Mouse (Mus musculus) forebrain, postnatal 0 days (tissue): Measurements from ENCODE around the gene Mcm9. TPM values are rescaled to one million over a fixed set of nuclear protein-coding genes. Genes with fewer than 3 reads are reported as not detected.

Experiments used
- ATAC-seq: fragments of 200-750 bp; cut with Nextera tagmentation; 2 replicates; pipeline ENCODE4 v1.8.0; 2017; ENCODE audit warnings: mild to moderate bottlenecking, moderate library complexity
- DNase-seq: peaks from one replicate; pipeline ENCODE4 v3.0.0-alpha.2; 2015
- H3K27ac ChIP-seq: fragments of 300-500 bp; sonication (generic); 2 replicates; pipeline ENCODE4 v1.5.1; 2014; ENCODE audit warnings: low read depth, mild to moderate bottlenecking, antibody characterized with exemption, low read length, moderate library complexity, mixed read lengths
- H3K27me3 ChIP-seq: fragments of 300-500 bp; sonication (generic); 2 replicates; pipeline ENCODE4 v1.6.1; 2014; ENCODE audit warnings: mild to moderate bottlenecking, low read length, mixed read lengths; ENCODE audit not compliant: insufficient read depth
- H3K36me3 ChIP-seq: fragments of 300-500 bp; sonication (generic); 2 replicates; pipeline ENCODE4 v1.6.1; 2014; ENCODE audit warnings: mild to moderate bottlenecking, moderate library complexity; ENCODE audit not compliant: insufficient read depth
- H3K4me1 ChIP-seq: fragments of 300-500 bp; sonication (generic); 2 replicates; pipeline ENCODE4 v1.6.1; 2014; ENCODE audit warnings: antibody characterized with exemption; ENCODE audit not compliant: insufficient read depth
- H3K4me2 ChIP-seq: fragments of 300-500 bp; sonication (generic); 2 replicates; pipeline ENCODE4 v1.6.1; 2014; ENCODE audit warnings: low read depth, mild to moderate bottlenecking, moderate library complexity
- H3K4me3 ChIP-seq: fragments of 300-500 bp; sonication (generic); 2 replicates; pipeline ENCODE4 v1.5.1; 2014; ENCODE audit warnings: low read depth, low read length, mixed read lengths
- H3K9ac ChIP-seq: fragments of 300-500 bp; sonication (generic); 2 replicates; pipeline ENCODE4 v1.6.1; 2014; ENCODE audit warnings: mild to moderate bottlenecking
- H3K9me3 ChIP-seq: fragments of 300-500 bp; sonication (generic); 2 replicates; pipeline ENCODE4 v1.6.1; 2016; ENCODE audit warnings: low read length
- CTCF ChIP-seq: sonication (generic); IDR thresholded peaks from 2 replicates; pipeline ENCODE4 v1.5.1; 2016; ENCODE audit warnings: antibody characterized with exemption, control low read depth, low read depth
- WGBS: fragments of 180-500 bp; shearing (Covaris S2); extraction: QIAGEN DNeasy Blood & Tissue Kit; methylation state at CpG from one replicate; pipeline ENCODE4 v1.1.7; 2014; 5-methylcytosine and 5-hydroxymethylcytosine counted together
- polyA plus RNA-seq: library from polyadenylated mRNA; unstranded; fragments of >200 nt; fragmentation: Nextera tagmentation; extraction: Ambion mirVana; gene quantifications from 2 replicates; pipeline ENCODE4 v1.2.1, GENCODE M21; 2015
- total RNA-seq: library from RNA; depleted of rRNA; stranded (reverse); fragments of >200 nt; gene quantifications from 2 replicates; pipeline ENCODE4 v1.2.3, GENCODE M21; 2014

Gene Mcm9
- total and polyA plus RNA-seq, 2 experiments from 2014 or later = 4.5 to 5.4 TPM

DNA sequence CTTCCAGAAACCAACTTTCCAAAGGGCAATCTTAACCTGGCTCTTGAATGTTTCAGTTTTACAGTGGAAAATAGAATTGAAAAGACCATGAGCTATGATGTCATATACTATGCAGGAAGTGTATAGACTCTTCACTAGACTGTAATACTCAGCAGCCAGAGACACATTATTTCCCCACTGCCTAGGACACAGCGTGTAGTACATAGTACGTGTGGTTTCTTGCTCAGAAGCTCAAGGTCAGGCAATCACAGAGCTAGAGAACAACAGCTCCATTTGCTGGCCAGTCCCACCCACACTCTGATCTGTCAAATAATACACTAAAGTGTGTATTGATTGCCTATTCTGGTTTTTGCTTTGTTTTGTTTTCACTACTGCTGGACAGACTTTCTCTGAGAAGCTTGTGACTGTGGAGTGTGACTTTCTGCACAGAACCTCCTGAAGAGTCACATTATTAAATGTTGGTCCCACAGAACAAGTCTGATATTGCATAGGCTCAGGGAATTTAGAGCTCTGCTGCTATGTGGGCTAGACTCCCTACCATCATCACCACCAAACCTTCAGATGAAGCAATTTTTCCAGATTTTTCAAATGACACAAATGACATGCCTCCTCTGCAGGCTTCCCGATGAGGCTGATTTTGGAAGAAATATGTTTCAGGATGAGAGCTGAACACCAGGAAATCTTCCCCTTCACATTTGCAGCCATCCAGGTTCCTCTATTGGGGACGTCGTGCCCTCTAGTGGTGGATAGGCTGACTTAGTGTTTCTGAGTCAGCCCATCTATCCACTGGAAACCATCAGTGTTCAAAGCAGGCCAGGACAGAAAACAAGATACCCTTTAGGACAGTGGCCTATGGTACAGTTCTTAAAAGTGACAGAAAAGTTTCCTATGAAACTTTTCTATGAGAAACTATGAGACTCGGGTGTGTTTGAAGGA is 102.1 kb downstream of the Mcm9 start:
- H3K9ac ChIP-seq = no peak overlapping the region
- DNase-seq (peak; percentile 85), ATAC-seq (peak; percentile 94)
- H3K4me1 ChIP-seq = no peaks in the 10 kb centered on the region
- no peak overlapping the region for H3K27ac ChIP-seq
- H3K27me3 ChIP-seq = no peaks in the 10 kb centered on the region
- no peak overlapping the region for H3K4me3 ChIP-seq
- TF ChIP-seq CTCF = peak; percentile 94
- WGBS = 34% methylated on average over 6 of the region's 6 CpGs
- no peaks in the 10 kb centered on the region for H3K36me3 ChIP-seq
- H3K9me3 ChIP-seq = no peaks in the 10 kb centered on the region
- no peak overlapping the region for H3K4me2 ChIP-seq

DNA sequence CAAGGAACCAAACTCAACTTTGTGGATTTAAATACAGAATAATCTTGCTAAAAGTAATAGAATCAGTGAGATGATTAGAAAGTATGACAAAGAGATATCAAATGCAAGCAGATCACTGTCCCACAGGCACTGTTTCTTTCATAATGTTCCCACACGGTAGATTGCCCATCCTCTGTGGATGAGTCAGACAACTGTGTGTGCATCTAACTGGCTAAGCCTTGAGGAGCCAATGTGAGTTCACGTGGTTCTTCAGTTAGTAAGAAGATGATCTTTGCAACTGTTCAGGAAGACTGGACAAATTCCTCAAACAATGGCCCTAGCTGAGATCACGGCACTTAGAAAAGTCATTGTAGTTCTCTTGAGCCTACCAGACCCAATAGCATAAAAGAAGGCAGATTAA is 102.9 kb downstream of the Mcm9 start:
- H3K27ac ChIP-seq = no peak overlapping the region
- H3K4me3 ChIP-seq = no peak overlapping the region
- H3K4me2 ChIP-seq = no peak overlapping the region
- no peaks in the 10 kb centered on the region for H3K4me1 ChIP-seq
- no peak for ATAC-seq
- no peaks in the 10 kb centered on the region for H3K9me3 ChIP-seq
- H3K9ac ChIP-seq = no peak overlapping the region
- no peak for TF ChIP-seq CTCF
- 85% methylated on average over 3 of the region's 3 CpGs for WGBS
- H3K36me3 ChIP-seq = no peaks in the 10 kb centered on the region
- no peak for DNase-seq
- H3K27me3 ChIP-seq = no peaks in the 10 kb centered on the region

DNA sequence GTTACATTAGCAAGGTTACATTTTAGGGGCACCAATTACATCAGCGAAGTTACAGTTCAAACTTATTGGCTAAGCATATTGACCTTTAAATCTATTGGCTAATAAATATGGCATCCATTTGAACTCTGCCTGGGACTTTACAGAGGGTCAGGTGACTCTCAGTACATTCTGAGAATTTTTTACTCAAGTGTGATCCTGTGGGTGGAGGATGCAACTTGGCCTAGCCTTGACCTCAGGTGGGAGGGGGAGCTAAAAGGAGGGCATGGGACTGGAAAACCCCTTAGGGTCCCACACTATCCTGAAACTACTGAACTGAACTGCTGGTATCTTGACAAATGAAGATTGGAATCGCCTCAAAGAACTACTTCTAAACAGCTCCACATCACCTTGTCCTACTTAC is 103.9 kb downstream of the Mcm9 start:
- no peak overlapping the region for H3K4me3 ChIP-seq
- WGBS = 88% methylated on average over 2 of the region's 2 CpGs
- ATAC-seq = no peak
- no peaks in the 10 kb centered on the region for H3K27me3 ChIP-seq
- H3K4me1 ChIP-seq = no peaks in the 10 kb centered on the region
- H3K36me3 ChIP-seq = no peaks in the 10 kb centered on the region
- no peak for TF ChIP-seq CTCF
- DNase-seq = no peak
- no peak overlapping the region for H3K9ac ChIP-seq
- H3K9me3 ChIP-seq = no peaks in the 10 kb centered on the region
- no peak overlapping the region for H3K4me2 ChIP-seq
- no peak overlapping the region for H3K27ac ChIP-seq

DNA sequence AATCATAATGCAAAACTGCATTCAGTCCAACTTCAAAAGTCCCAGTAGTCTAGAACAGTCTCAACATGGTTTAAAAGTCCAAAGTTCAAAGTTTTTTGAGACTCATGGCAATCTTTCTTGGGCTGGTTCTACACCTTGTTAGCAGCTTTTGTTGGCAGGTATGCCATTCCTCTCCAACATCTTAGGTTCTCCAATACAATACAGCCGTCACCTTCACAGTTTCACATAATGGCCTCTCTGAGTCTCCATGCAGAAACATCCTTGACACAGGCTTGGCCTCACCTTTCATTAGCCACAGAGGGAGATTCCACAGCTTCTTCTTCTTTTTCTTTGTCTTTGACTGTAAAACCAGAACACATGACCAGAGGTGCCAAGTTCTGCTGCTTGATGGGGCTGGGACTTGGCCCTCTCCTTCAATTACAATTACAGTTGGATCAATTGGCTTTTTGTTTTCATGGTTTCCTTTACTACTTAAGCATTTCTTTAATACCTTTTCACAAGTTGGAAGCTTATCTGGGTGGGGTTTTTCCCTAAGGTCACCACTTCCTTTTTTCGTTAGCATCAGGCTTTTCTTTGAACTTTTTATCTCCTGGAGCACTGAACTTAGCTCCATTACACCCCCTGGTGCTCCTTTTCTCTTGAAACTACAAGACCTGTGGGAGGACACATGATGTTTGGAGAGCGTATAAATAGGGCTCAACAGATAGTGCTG is 104.8 kb downstream of the Mcm9 start:
- no peak for TF ChIP-seq CTCF
- Histone ChIP-seq H3K9me3 (no peaks in the 10 kb centered on the region), H3K9ac (no peak overlapping the region), H3K4me1 (no peaks in the 10 kb centered on the region), H3K27me3 (no peaks in the 10 kb centered on the region), H3K36me3 (no peaks in the 10 kb centered on the region), H3K4me2 (no peak overlapping the region), H3K4me3 (no peak overlapping the region), H3K27ac (no peak overlapping the region)
- DNase-seq (no peak), ATAC-seq (no peak)
- 74% methylated on average over 3 of the region's 3 CpGs for WGBS

DNA sequence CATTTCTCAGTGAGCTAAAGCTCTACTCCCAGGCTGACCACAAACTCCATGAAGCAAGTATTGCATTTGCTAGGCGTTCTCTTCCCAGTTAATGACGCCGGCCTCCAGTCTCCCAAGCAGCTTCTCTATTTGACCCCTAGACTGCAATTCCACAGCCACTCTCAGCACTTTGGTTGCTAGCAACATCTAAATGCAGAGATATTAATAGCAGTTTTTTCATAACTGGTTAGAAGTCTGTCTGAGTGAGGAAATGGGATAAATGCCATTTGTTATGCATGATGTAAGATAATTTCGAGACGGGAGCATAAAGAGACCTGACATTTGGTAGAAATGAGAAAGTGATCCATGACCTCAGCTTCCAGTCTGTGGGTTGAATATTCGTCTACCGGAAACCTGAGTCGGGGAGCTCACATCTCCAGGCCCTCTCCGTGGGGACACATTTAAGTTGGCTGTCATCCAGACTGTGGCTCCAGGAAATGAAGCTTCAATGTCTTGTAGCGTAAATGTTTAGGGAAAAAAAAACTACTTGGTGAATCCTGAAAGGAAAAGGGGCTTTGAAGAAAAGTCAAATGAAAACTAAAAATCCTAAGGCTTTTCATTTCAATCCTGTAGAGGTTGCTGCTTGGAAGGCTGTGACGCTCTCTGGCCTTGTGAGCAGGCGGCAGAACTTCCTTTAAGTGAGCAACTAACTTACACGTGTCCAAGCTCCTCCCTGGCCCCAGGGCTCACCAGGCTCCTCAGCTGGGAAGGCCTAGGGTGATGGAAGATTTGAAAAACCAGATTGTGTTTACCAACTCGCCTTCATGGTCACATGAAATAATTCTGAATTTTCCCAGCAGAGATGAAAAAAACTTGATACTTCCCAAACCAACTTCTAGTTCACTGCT is 110.9 kb downstream of the Mcm9 start:
- Histone ChIP-seq H3K4me1 (peaks cover 7% of the 10 kb centered on the region; the same call in 1 of the 2 replicates), H3K27me3 (no peaks in the 10 kb centered on the region), H3K27ac (0 out of 2 replicates have a peak overlapping the region, but pooled peaks have one; percentile 21), H3K36me3 (no peaks in the 10 kb centered on the region), H3K4me3 (no peak overlapping the region), H3K4me2 (0 out of 2 replicates have a peak overlapping the region, but pooled peaks have one; percentile 1), H3K9ac (no peak overlapping the region), H3K9me3 (no peaks in the 10 kb centered on the region)
- peak; percentile 18; the same call in 1 of the 2 replicates for ATAC-seq
- WGBS = 61% methylated on average over 14 of the region's 14 CpGs
- DNase-seq = no peak
- no peak for TF ChIP-seq CTCF

DNA sequence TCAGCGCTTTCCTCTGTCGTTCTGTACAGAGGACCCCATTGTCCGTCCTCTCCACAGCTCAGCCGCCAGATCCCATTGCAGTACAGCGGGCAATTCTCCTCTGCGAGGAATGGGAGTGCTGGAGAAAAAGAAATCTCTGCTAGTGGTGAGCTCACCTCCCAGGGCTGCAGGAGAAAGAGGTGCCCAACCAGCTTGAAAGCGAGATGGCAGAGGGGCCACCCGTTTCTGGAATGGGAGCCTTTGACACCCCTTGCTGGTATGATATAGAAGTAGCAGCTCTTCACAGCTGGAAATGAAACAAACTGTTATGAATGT is 111.7 kb downstream of the Mcm9 start:
- no peak for TF ChIP-seq CTCF

More for the DNA sequence above, 111.7 kb downstream of the Mcm9 start:
- Histone ChIP-seq H3K9ac (no peak overlapping the region), H3K27me3 (no peaks in the 10 kb centered on the region), H3K36me3 (no peaks in the 10 kb centered on the region), H3K4me2 (no peak overlapping the region), H3K4me1 (peaks cover 7% of the 10 kb centered on the region; the same call in 1 of the 2 replicates), H3K4me3 (no peak overlapping the region), H3K9me3 (no peaks in the 10 kb centered on the region), H3K27ac (0 out of 2 replicates have a peak overlapping the region, but pooled peaks have one; percentile 21)
- 24% methylated on average over 8 of the region's 8 CpGs for WGBS
- DNase-seq = no peak
- ATAC-seq = peak; percentile 58
